Mouse (Mus musculus): ENCODE measurements at regions not wholly inside any gene's neighbourhood (a gene's known extent, or its start where the extent isn't known, plus 50 kb on each side); places are given as distances from the start of the nearest gene placed in this dataset.
"Not testable (repeated sequence)": the region's sequence is repeated elsewhere in the genome, so short reads cannot be mapped to it uniquely, and the experiment has no call there.

GRCm38 (mm10) chr1:101524447-101524846 lies 1751.9 kb downstream of the Cntnap5b start:
- H3K27me3 ChIP-seq (ENCODE audit: control insufficient read depth, insufficient read depth, low read length): no peaks in the 10 kb centered on the region
- ATAC-seq (ENCODE audit: insufficient number of reproducible peaks, low FRiP score, low TSS enrichment, low read depth) (no peak), DNase-seq (ENCODE audit: low spot score) (no peak)
- no peaks in the 10 kb centered on the region for H3K9me3 ChIP-seq (ENCODE audit: control insufficient read depth, low read length)
- no peaks in the 10 kb centered on the region for H3K4me1 ChIP-seq (ENCODE audit: control insufficient read depth, insufficient read depth, low read length)
- no peak overlapping the region for H3K4me3 ChIP-seq (ENCODE audit: low read depth, low read length)
- H3K36me3 ChIP-seq (ENCODE audit: control insufficient read depth, insufficient read depth, low read length): no peaks in the 10 kb centered on the region
- H3K27ac ChIP-seq (replicated peaks; ENCODE audit: low read depth, low read length): no peak overlapping the region
- H3K9ac ChIP-seq (ENCODE audit: low read length): no peak overlapping the region
- 90% methylated on average over 2 of the region's 2 CpGs for WGBS
- no peak overlapping the region for H3K4me2 ChIP-seq (ENCODE audit: low read depth, severe bottlenecking)

- ATAC-seq (ENCODE audit: insufficient number of reproducible peaks, low FRiP score, low TSS enrichment, low read depth) (no peak), DNase-seq (ENCODE audit: low spot score) (no peak)
- Histone ChIP-seq H3K4me1 (ENCODE audit: control insufficient read depth, insufficient read depth, low read length) (no peaks in the 10 kb centered on the region), H3K9ac (ENCODE audit: low read length) (no peak overlapping the region), H3K4me3 (ENCODE audit: low read depth, low read length) (no peak overlapping the region), H3K9me3 (ENCODE audit: control insufficient read depth, low read length) (no peaks in the 10 kb centered on the region), H3K4me2 (ENCODE audit: low read depth, severe bottlenecking) (no peak overlapping the region), H3K27me3 (ENCODE audit: control insufficient read depth, insufficient read depth, low read length) (no peaks in the 10 kb centered on the region), H3K27ac (replicated peaks; ENCODE audit: low read depth, low read length) (no peak overlapping the region), H3K36me3 (ENCODE audit: control insufficient read depth, insufficient read depth, low read length) (no peaks in the 10 kb centered on the region)
- WGBS: 83% methylated on average over 3 of the region's 3 CpGs
Observed at GRCm38 (mm10) chr1:101530001-101530400, 1757.4 kb downstream of the Cntnap5b start.

- H3K36me3 ChIP-seq (ENCODE audit: control insufficient read depth, insufficient read depth, low read length): no peaks in the 10 kb centered on the region
- H3K27me3 ChIP-seq (ENCODE audit: control insufficient read depth, insufficient read depth, low read length): no peaks in the 10 kb centered on the region
- H3K9ac ChIP-seq (ENCODE audit: low read length): no peak overlapping the region
- no peak overlapping the region for H3K4me2 ChIP-seq (ENCODE audit: low read depth, severe bottlenecking)
- H3K27ac ChIP-seq (replicated peaks; ENCODE audit: low read depth, low read length): no peak overlapping the region
- no peak overlapping the region for H3K4me3 ChIP-seq (ENCODE audit: low read depth, low read length)
- DNase-seq (ENCODE audit: low spot score) (no peak), ATAC-seq (ENCODE audit: insufficient number of reproducible peaks, low FRiP score, low TSS enrichment, low read depth) (no peak)
- no peaks in the 10 kb centered on the region for H3K9me3 ChIP-seq (ENCODE audit: control insufficient read depth, low read length)
- 93% methylated on average over 1 of the region's 1 CpGs for WGBS
- no peaks in the 10 kb centered on the region for H3K4me1 ChIP-seq (ENCODE audit: control insufficient read depth, insufficient read depth, low read length)
Observed at GRCm38 (mm10) chr1:101572256-101572655, 1799.7 kb downstream of the Cntnap5b start.

GRCm38 (mm10) chr1:101585325-101586028 lies 1812.9 kb downstream of the Cntnap5b start:
- Histone ChIP-seq H3K36me3 (ENCODE audit: control insufficient read depth, insufficient read depth, low read length) (no peaks in the 10 kb centered on the region), H3K4me2 (ENCODE audit: low read depth, severe bottlenecking) (no peak overlapping the region), H3K27me3 (ENCODE audit: control insufficient read depth, insufficient read depth, low read length) (no peaks in the 10 kb centered on the region), H3K4me3 (ENCODE audit: low read depth, low read length) (no peak overlapping the region), H3K4me1 (ENCODE audit: control insufficient read depth, insufficient read depth, low read length) (no peaks in the 10 kb centered on the region), H3K9me3 (ENCODE audit: control insufficient read depth, low read length) (no peaks in the 10 kb centered on the region), H3K9ac (ENCODE audit: low read length) (no peak overlapping the region), H3K27ac (replicated peaks; ENCODE audit: low read depth, low read length) (no peak overlapping the region)
- no peak for ATAC-seq (ENCODE audit: insufficient number of reproducible peaks, low FRiP score, low TSS enrichment, low read depth)
- 76% methylated on average over 2 of the region's 2 CpGs for WGBS
- no peak for DNase-seq (ENCODE audit: low spot score)

- H3K9me3 ChIP-seq (ENCODE audit: control insufficient read depth, low read length): no peaks in the 10 kb centered on the region
- H3K4me3 ChIP-seq (ENCODE audit: low read depth, low read length): no peak overlapping the region
- no peaks in the 10 kb centered on the region for H3K36me3 ChIP-seq (ENCODE audit: control insufficient read depth, insufficient read depth, low read length)
- ATAC-seq (ENCODE audit: insufficient number of reproducible peaks, low FRiP score, low TSS enrichment, low read depth) (no peak), DNase-seq (ENCODE audit: low spot score) (no peak)
- no peaks in the 10 kb centered on the region for H3K4me1 ChIP-seq (ENCODE audit: control insufficient read depth, insufficient read depth, low read length)
- H3K4me2 ChIP-seq (ENCODE audit: low read depth, severe bottlenecking): no peak overlapping the region
- 34% methylated on average over 1 of the region's 1 CpGs for WGBS
- H3K9ac ChIP-seq (ENCODE audit: low read length): no peak overlapping the region
- no peaks in the 10 kb centered on the region for H3K27me3 ChIP-seq (ENCODE audit: control insufficient read depth, insufficient read depth, low read length)
- no peak overlapping the region for H3K27ac ChIP-seq (replicated peaks; ENCODE audit: low read depth, low read length)
Observed at GRCm38 (mm10) chr1:101628461-101628860, 1855.9 kb downstream of the Cntnap5b start.

- H3K4me1 ChIP-seq (ENCODE audit: control insufficient read depth, insufficient read depth, low read length): no peaks in the 10 kb centered on the region
- no peaks in the 10 kb centered on the region for H3K9me3 ChIP-seq (ENCODE audit: control insufficient read depth, low read length)
- no peaks in the 10 kb centered on the region for H3K36me3 ChIP-seq (ENCODE audit: control insufficient read depth, insufficient read depth, low read length)
- 83% methylated on average over 2 of the region's 2 CpGs for WGBS
- no peak overlapping the region for H3K9ac ChIP-seq (ENCODE audit: low read length)
- no peak overlapping the region for H3K27ac ChIP-seq (replicated peaks; ENCODE audit: low read depth, low read length)
- no peak overlapping the region for H3K4me2 ChIP-seq (ENCODE audit: low read depth, severe bottlenecking)
- no peaks in the 10 kb centered on the region for H3K27me3 ChIP-seq (ENCODE audit: control insufficient read depth, insufficient read depth, low read length)
- DNase-seq (ENCODE audit: low spot score) (no peak), ATAC-seq (ENCODE audit: insufficient number of reproducible peaks, low FRiP score, low TSS enrichment, low read depth) (no peak)
- no peak overlapping the region for H3K4me3 ChIP-seq (ENCODE audit: low read depth, low read length)
Observed at GRCm38 (mm10) chr1:101629006-101629405, 1856.4 kb downstream of the Cntnap5b start.

- H3K36me3 ChIP-seq (ENCODE audit: control insufficient read depth, insufficient read depth, low read length); H3K9ac ChIP-seq (ENCODE audit: low read length); H3K27me3 ChIP-seq (ENCODE audit: control insufficient read depth, insufficient read depth, low read length); H3K4me2 ChIP-seq (ENCODE audit: low read depth, severe bottlenecking); H3K4me1 ChIP-seq (ENCODE audit: control insufficient read depth, insufficient read depth, low read length); H3K27ac ChIP-seq (replicated peaks; ENCODE audit: low read depth, low read length); ATAC-seq (ENCODE audit: insufficient number of reproducible peaks, low FRiP score, low TSS enrichment, low read depth); H3K4me3 ChIP-seq (ENCODE audit: low read depth, low read length); DNase-seq (ENCODE audit: low spot score); H3K9me3 ChIP-seq (ENCODE audit: control insufficient read depth, low read length): not testable (repeated sequence)
- WGBS: 88% methylated on average over 2 of the region's 2 CpGs
Observed at GRCm38 (mm10) chr1:101664287-101664686, 1891.7 kb downstream of the Cntnap5b start.

- H3K27me3 ChIP-seq (ENCODE audit: control insufficient read depth, insufficient read depth, low read length): no peaks in the 10 kb centered on the region
- no peaks in the 10 kb centered on the region for H3K4me1 ChIP-seq (ENCODE audit: control insufficient read depth, insufficient read depth, low read length)
- H3K9me3 ChIP-seq (ENCODE audit: control insufficient read depth, low read length): no peaks in the 10 kb centered on the region
- ATAC-seq (ENCODE audit: insufficient number of reproducible peaks, low FRiP score, low TSS enrichment, low read depth) (no peak), DNase-seq (ENCODE audit: low spot score) (no peak)
- no peak overlapping the region for H3K4me2 ChIP-seq (ENCODE audit: low read depth, severe bottlenecking)
- H3K4me3 ChIP-seq (ENCODE audit: low read depth, low read length): no peak overlapping the region
- H3K9ac ChIP-seq (ENCODE audit: low read length): no peak overlapping the region
- H3K27ac ChIP-seq (replicated peaks; ENCODE audit: low read depth, low read length): no peak overlapping the region
- WGBS: 62% methylated on average over 5 of the region's 5 CpGs
- no peaks in the 10 kb centered on the region for H3K36me3 ChIP-seq (ENCODE audit: control insufficient read depth, insufficient read depth, low read length)
Observed at GRCm38 (mm10) chr1:101683772-101684434, 1911.3 kb downstream of the Cntnap5b start.

All from limb, embryonic 11.5 days (tissue).